Mouse (Mus musculus) small intestine, adult 2 months (tissue): ENCODE results near the gene Bcr.

Experiments
- CTCF ChIP-seq: fragments of 200-500 bp; IDR thresholded peaks from 2 replicates; pipeline ENCODE4 v1.5.1; 2012; ENCODE audit warnings: low read depth, mild to moderate bottlenecking, control low read depth, inconsistent platforms, low read length, moderate library complexity, mixed read lengths; ENCODE audit not compliant: insufficient replicate concordance, insufficient read length; ENCODE audit errors: extremely low read depth
- POLR2A ChIP-seq: fragments of 200-500 bp; IDR thresholded peaks from 2 replicates; pipeline ENCODE4 v1.6.1; 2012; ENCODE audit warnings: low read depth, mild to moderate bottlenecking, control low read depth, inconsistent platforms, low read length, moderate library complexity

DNA sequence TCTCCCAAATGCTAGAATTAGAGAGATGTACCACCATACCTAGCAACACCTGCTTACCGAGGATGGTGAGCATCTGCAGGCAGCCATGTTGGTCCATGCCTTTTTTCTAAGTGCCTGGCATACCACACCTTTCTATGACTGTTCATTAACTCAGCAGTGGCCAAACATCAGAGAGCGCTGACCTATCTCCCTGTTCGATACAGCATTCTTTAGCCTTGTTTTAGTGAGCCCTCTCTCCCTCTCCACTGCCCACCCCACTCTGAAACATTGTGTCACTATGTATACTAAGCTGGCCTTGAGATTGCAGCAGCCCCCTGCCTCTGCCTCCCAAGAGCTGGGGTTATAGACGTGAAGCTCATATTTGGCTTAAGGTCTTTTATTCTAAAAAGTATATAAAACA, 6.7 kb upstream of the Bcr start:
- TF ChIP-seq POLR2A: no peak
- TF ChIP-seq CTCF: no peak
